Mouse (Mus musculus) embryonic fibroblast, embryonic 13.5 days (primary cell): ENCODE data around the gene Crybb3. TPM values are rescaled to one million over a fixed set of nuclear protein-coding genes. Genes with fewer than 3 reads are reported as not detected.

Experiments
- H3K27ac ChIP-seq: 2 replicates; pipeline ENCODE4 v1.5.1; 2012; ENCODE audit warnings: low read length, control low read depth, inconsistent platforms; ENCODE audit not compliant: insufficient read depth
- H3K4me1 ChIP-seq: 2 replicates; pipeline ENCODE4 v1.6.1; 2011; ENCODE audit warnings: low read length; ENCODE audit not compliant: control insufficient read depth, insufficient read depth
- H3K4me3 ChIP-seq: 2 replicates; pipeline ENCODE4 v1.5.1; 2011; ENCODE audit warnings: mild to moderate bottlenecking, control low read depth, low read length; ENCODE audit not compliant: insufficient read depth
- CTCF ChIP-seq: IDR thresholded peaks from 2 replicates; pipeline ENCODE4 v1.5.1; 2011; ENCODE audit warnings: mild to moderate bottlenecking, control low read depth, low read length, moderate library complexity, borderline replicate concordance; ENCODE audit not compliant: insufficient read depth
- POLR2A ChIP-seq: IDR thresholded peaks from 2 replicates; pipeline ENCODE4 v1.6.1; 2011; ENCODE audit warnings: low read depth, mild to moderate bottlenecking, control low read depth, low read length, moderate library complexity
- polyA plus RNA-seq: library from polyadenylated mRNA; stranded (reverse); fragments of >200 nt; gene quantifications from 2 replicates; pipeline ENCODE4 v1.2.4, GENCODE M21; 2011; ENCODE audit warnings: low read depth; ENCODE audit not compliant: missing spikeins, insufficient read length

The Crybb3 gene
- polyA plus RNA-seq, 1 experiment: not detected

DNA sequence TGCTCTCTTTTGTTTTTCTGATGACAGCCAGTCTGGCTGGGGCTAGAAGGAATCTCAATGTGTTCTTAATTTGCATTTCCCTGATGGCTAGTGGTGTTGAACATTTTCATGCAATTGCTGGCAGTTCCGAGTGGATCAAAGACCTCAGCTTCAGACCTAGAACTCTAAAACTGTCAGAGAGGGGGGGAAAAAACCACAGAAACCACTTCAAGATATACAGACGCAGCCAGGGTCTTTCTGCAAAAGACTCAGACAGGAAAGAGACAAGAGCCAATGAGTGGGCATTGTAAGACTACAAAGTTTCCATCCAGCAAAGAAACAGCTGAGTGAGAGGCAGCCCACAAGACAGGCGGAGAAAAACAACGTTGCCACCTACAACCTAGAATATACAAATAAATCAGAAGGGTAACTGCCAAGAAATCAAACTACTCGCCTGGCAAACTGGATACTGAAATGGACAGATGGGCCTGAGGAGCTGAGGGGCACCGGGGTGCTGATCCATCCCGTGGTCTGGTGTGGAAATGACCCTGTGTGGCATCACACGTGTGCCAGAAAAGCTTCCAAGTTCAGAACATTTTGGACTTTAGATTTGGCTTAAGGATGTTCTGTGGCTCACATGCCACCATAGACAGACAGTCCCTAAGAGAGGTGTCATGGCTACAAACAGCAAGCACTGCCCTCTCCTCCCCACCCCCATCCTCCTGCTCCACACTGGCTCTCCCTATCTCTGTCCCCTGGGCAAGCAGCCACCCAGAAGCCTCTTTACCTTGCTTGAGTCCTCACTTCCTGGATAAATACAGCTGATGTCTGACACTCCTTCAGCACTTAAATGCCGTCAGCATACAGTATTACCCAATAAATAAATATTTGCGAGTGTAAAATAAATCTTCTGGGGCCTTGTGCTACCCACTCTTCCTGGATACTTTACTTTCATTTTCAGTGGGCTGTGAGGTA is 46.0 kb downstream of the Crybb3 start:
- Histone ChIP-seq H3K4me3 (no peak overlapping the region), H3K27ac (no peak overlapping the region), H3K4me1 (no peaks in the 10 kb centered on the region)
- TF ChIP-seq POLR2A: no peak
- TF ChIP-seq CTCF: no peak

DNA sequence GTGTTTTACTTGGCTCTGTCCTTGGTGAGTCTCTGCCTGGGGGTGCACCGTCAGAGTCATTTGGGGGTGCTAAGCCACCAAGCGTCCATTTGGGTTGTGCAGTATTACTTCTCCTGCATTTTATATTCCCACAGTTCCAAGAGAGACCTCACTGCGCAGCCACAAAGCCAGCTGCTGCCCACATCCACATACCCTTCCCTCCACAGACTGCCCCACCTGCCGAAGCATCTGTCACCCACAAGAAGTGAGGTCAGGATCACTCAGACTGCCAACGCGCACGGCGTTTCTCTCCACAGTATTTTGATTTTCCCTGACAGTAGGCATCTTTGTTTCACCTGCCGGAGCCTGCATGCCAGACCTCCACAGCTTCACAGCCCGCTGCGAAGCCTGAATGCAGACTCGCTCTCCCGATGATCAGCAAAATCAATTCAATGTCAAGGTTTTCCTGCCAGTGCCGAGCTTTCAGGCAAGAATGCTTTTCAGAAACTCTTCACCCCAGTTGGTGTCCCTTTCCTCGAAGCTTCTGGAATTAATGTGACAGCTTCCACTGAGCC is 50.1 kb downstream of the Crybb3 start:
- Histone ChIP-seq H3K4me1 (no peaks in the 10 kb centered on the region), H3K4me3 (no peak overlapping the region), H3K27ac (no peak overlapping the region)
- TF ChIP-seq POLR2A (no peak), CTCF (no peak)

DNA sequence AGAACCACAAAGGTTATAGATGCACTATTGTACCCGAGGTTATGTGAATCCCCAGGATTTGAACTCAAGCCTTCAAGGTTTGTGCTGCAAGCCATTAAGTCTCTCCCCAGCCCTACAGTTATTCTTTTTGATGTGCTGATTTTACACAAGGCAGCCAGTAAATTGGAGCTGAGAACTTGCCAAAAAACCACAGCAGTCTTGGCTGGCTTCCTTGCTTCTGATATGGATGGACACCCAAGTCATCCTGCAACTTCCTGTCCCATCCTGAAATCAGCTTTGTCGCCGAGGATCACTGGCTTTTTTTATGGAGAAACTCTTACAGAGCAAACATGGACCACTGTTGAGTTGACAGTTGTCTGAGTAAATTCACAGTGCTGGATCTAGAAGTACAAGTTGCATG is 51.3 kb downstream of the Crybb3 start:
- no peak overlapping the region for H3K4me3 ChIP-seq
- no peak for TF ChIP-seq POLR2A
- no peak for TF ChIP-seq CTCF
- no peak overlapping the region for H3K27ac ChIP-seq
- H3K4me1 ChIP-seq: no peaks in the 10 kb centered on the region

DNA sequence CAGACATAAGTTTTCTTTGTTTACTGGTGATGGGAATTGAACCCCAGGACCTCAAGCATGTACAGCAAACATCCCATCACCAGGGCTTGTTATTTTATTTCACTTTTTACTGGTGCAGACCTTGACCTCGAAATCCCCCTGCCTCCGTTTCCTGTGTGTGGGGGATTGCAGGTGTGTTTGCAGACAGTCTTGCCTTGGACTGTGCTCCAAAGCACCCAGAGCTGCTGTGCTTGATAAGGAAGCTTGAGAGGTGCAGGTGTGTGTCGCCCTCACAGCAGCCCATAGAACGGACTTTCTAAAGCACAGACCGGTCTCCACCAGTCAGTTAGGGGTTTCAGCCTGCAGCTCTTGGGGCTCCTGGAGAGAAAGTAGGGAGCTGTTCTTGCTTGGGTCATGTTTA is 54.7 kb downstream of the Crybb3 start:
- no peak overlapping the region for H3K27ac ChIP-seq
- TF ChIP-seq CTCF (no peak), POLR2A (no peak)
- H3K4me1 ChIP-seq: no peaks in the 10 kb centered on the region
- no peak overlapping the region for H3K4me3 ChIP-seq

Other genes starting within 250 kb of the Crybb3 start
- gene Myo18b, start 185.2 kb downstream of the Crybb3 start, polyA plus RNA-seq: not detected in 2 replicates
- gene Grk3, start 65.8 kb downstream of the Crybb3 start, polyA plus RNA-seq: 0.35 and 0.74 TPM in 2 replicates
- not detected in 2 replicates for gene Crybb2, start 11.5 kb downstream of the Crybb3 start, polyA plus RNA-seq
- 29.0 and 38.4 TPM in 2 replicates for gene 2900026A02Rik, start 139.7 kb upstream of the Crybb3 start, polyA plus RNA-seq
- not detected in 2 replicates for gene Tmem211, start 145.3 kb upstream of the Crybb3 start, polyA plus RNA-seq
- 1.1 and 1.9 TPM in 2 replicates for gene Sgsm1, start 229.2 kb upstream of the Crybb3 start, polyA plus RNA-seq